Mouse (Mus musculus): ENCODE measurements around the gene Slc22a17. TPM values are rescaled to one million over a fixed set of nuclear protein-coding genes. Genes with fewer than 3 reads are reported as not detected.
"Not testable (repeated sequence)": the region's sequence is repeated elsewhere in the genome, so short reads cannot be mapped to it uniquely, and the experiment has no call there.

Slc22a17 gene
- 4.2 and 4.5 TPM in 2 replicates for polyA plus RNA-seq (2011; ENCODE audit: insufficient read depth, insufficient read length, low replicate concordance, missing spikeins)

- no peak within 1 kb of the TSS for H3K4me3 ChIP-seq (replicated peaks; ENCODE audit: control insufficient read depth, low read depth, low read length)
- no peak within 1 kb of the TSS for H3K27ac ChIP-seq (ENCODE audit: control insufficient read depth, insufficient read depth, low read depth, low read length, poor library complexity)
- under 1% methylated on average over 28 of the region's 28 CpGs for WGBS
- TF ChIP-seq POLR2A (IDR thresholded peaks at IDR 0.05; ENCODE audit: borderline replicate concordance, control insufficient read depth, low read depth, low read length) = peak; percentile 36; the same call in 1 of the 2 replicates
- TF ChIP-seq CTCF (IDR thresholded peaks at IDR 0.05; ENCODE audit: control insufficient read depth, insufficient read depth, low read length) = no peak
- H3K4me1 ChIP-seq (ENCODE audit: control insufficient read depth, insufficient read depth, low read length) = no peaks in the 10 kb centered on the region
Measured at GRCm38 (mm10) chr14:54912886-54913285, at the start of gene Slc22a17. Slc22a17 (minus strand) TSS chr14:54913132.

- WGBS = 85% methylated on average over 7 of the region's 7 CpGs
- no peaks in the 10 kb centered on the region for H3K4me1 ChIP-seq (ENCODE audit: control insufficient read depth, insufficient read depth, low read length)
- TF ChIP-seq POLR2A (IDR thresholded peaks at IDR 0.05; ENCODE audit: borderline replicate concordance, control insufficient read depth, low read depth, low read length) = no peak
- TF ChIP-seq CTCF (IDR thresholded peaks at IDR 0.05; ENCODE audit: control insufficient read depth, insufficient read depth, low read length) = no peak
- no peak overlapping the region for H3K4me3 ChIP-seq (replicated peaks; ENCODE audit: control insufficient read depth, low read depth, low read length)
- no peak overlapping the region for H3K27ac ChIP-seq (ENCODE audit: control insufficient read depth, insufficient read depth, low read depth, low read length, poor library complexity)
Measured at GRCm38 (mm10) chr14:54962714-54963113, 49.8 kb upstream of the Slc22a17 start.

- Histone ChIP-seq H3K27ac (ENCODE audit: control insufficient read depth, insufficient read depth, low read depth, low read length, poor library complexity) (no peak overlapping the region), H3K4me1 (ENCODE audit: control insufficient read depth, insufficient read depth, low read length) (no peaks in the 10 kb centered on the region), H3K4me3 (replicated peaks; ENCODE audit: control insufficient read depth, low read depth, low read length) (no peak overlapping the region)
- TF ChIP-seq POLR2A (IDR thresholded peaks at IDR 0.05; ENCODE audit: borderline replicate concordance, control insufficient read depth, low read depth, low read length) = no peak
- TF ChIP-seq CTCF (IDR thresholded peaks at IDR 0.05; ENCODE audit: control insufficient read depth, insufficient read depth, low read length) = no peak
- WGBS = 68% methylated on average over 5 of the region's 5 CpGs
Measured at GRCm38 (mm10) chr14:54961487-54961886, 48.6 kb upstream of the Slc22a17 start.

GRCm38 (mm10) chr14:54960769-54961168 lies 47.8 kb upstream of the Slc22a17 start:
- WGBS = 46% methylated on average over 10 of the region's 10 CpGs
- Histone ChIP-seq H3K4me1 (ENCODE audit: control insufficient read depth, insufficient read depth, low read length) (no peaks in the 10 kb centered on the region), H3K4me3 (replicated peaks; ENCODE audit: control insufficient read depth, low read depth, low read length) (no peak overlapping the region), H3K27ac (ENCODE audit: control insufficient read depth, insufficient read depth, low read depth, low read length, poor library complexity) (no peak overlapping the region)
- TF ChIP-seq POLR2A (IDR thresholded peaks at IDR 0.05; ENCODE audit: borderline replicate concordance, control insufficient read depth, low read depth, low read length) = no peak
- TF ChIP-seq CTCF (IDR thresholded peaks at IDR 0.05; ENCODE audit: control insufficient read depth, insufficient read depth, low read length) = no peak

GRCm38 (mm10) chr14:54959853-54960613 lies 47.1 kb upstream of the Slc22a17 start:
- H3K4me3 ChIP-seq (replicated peaks; ENCODE audit: control insufficient read depth, low read depth, low read length); H3K27ac ChIP-seq (ENCODE audit: control insufficient read depth, insufficient read depth, low read depth, low read length, poor library complexity); H3K4me1 ChIP-seq (ENCODE audit: control insufficient read depth, insufficient read depth, low read length): not testable (repeated sequence)
- 79% methylated on average over 12 of the region's 12 CpGs for WGBS

GRCm38 (mm10) chr14:54959197-54959596 lies 46.3 kb upstream of the Slc22a17 start:
- WGBS = 84% methylated on average over 3 of the region's 3 CpGs

GRCm38 (mm10) chr14:54958503-54958902 lies 45.6 kb upstream of the Slc22a17 start:
- H3K4me1 ChIP-seq (ENCODE audit: control insufficient read depth, insufficient read depth, low read length) = no peaks in the 10 kb centered on the region
- no peak overlapping the region for H3K4me3 ChIP-seq (replicated peaks; ENCODE audit: control insufficient read depth, low read depth, low read length)
- TF ChIP-seq POLR2A (IDR thresholded peaks at IDR 0.05; ENCODE audit: borderline replicate concordance, control insufficient read depth, low read depth, low read length) (no peak), CTCF (IDR thresholded peaks at IDR 0.05; ENCODE audit: control insufficient read depth, insufficient read depth, low read length) (no peak)
- 68% methylated on average over 4 of the region's 4 CpGs for WGBS
- H3K27ac ChIP-seq (ENCODE audit: control insufficient read depth, insufficient read depth, low read depth, low read length, poor library complexity) = no peak overlapping the region

More at GRCm38 (mm10) chr14:54959197-54959596, 46.3 kb upstream of the Slc22a17 start:
- TF ChIP-seq POLR2A (IDR thresholded peaks at IDR 0.05; ENCODE audit: borderline replicate concordance, control insufficient read depth, low read depth, low read length) (no peak), CTCF (IDR thresholded peaks at IDR 0.05; ENCODE audit: control insufficient read depth, insufficient read depth, low read length) (no peak)
- Histone ChIP-seq H3K4me1 (ENCODE audit: control insufficient read depth, insufficient read depth, low read length) (no peaks in the 10 kb centered on the region), H3K4me3 (replicated peaks; ENCODE audit: control insufficient read depth, low read depth, low read length) (no peak overlapping the region), H3K27ac (ENCODE audit: control insufficient read depth, insufficient read depth, low read depth, low read length, poor library complexity) (no peak overlapping the region)

- WGBS = 85% methylated on average over 9 of the region's 9 CpGs
- no peak overlapping the region for H3K4me3 ChIP-seq (replicated peaks; ENCODE audit: control insufficient read depth, low read depth, low read length)
- TF ChIP-seq CTCF (IDR thresholded peaks at IDR 0.05; ENCODE audit: control insufficient read depth, insufficient read depth, low read length) = no peak
- TF ChIP-seq POLR2A (IDR thresholded peaks at IDR 0.05; ENCODE audit: borderline replicate concordance, control insufficient read depth, low read depth, low read length) = no peak
- H3K4me1 ChIP-seq (ENCODE audit: control insufficient read depth, insufficient read depth, low read length) = no peaks in the 10 kb centered on the region
- H3K27ac ChIP-seq (ENCODE audit: control insufficient read depth, insufficient read depth, low read depth, low read length, poor library complexity) = no peak overlapping the region
Measured at GRCm38 (mm10) chr14:54956533-54956932, 43.6 kb upstream of the Slc22a17 start.

Measured in bone marrow, adult 2 months (tissue).